Mouse (Mus musculus) cortical plate, adult 2 months (tissue): ENCODE data around the gene Prox1. TPM values are rescaled to one million over a fixed set of nuclear protein-coding genes. Genes with fewer than 3 reads are reported as not detected.

Experiments
- H3K27ac ChIP-seq: fragments of 200-500 bp; 2 replicates; pipeline ENCODE4 v1.5.1; 2012; ENCODE audit warnings: low read length, control low read depth, inconsistent platforms; ENCODE audit not compliant: insufficient read depth
- H3K4me1 ChIP-seq: fragments of 200-500 bp; 2 replicates; pipeline ENCODE4 v1.6.1; 2011; ENCODE audit warnings: low read length; ENCODE audit not compliant: control insufficient read depth, insufficient read depth
- H3K4me3 ChIP-seq: fragments of 200-500 bp; 2 replicates; pipeline ENCODE4 v1.5.1; 2011; ENCODE audit warnings: mild to moderate bottlenecking, low read length, control low read depth; ENCODE audit not compliant: insufficient read depth
- CTCF ChIP-seq: fragments of 200-500 bp; IDR thresholded peaks from 2 replicates; pipeline ENCODE4 v1.5.1; 2011; ENCODE audit warnings: mild to moderate bottlenecking, control low read depth, low read length; ENCODE audit not compliant: insufficient read depth; ENCODE audit errors: extremely low read depth
- POLR2A ChIP-seq: fragments of 200-500 bp; IDR thresholded peaks from 2 replicates; pipeline ENCODE4 v1.6.1; 2011; ENCODE audit warnings: mild to moderate bottlenecking, low read length, control low read depth; ENCODE audit not compliant: insufficient read depth; ENCODE audit errors: extremely low read depth
- polyA plus RNA-seq: library from polyadenylated mRNA; depleted of rRNA; stranded (reverse); fragments of >200 nt; gene quantifications from 2 replicates; pipeline ENCODE4 v1.2.3, GENCODE M21; 2012

Gene Prox1
- polyA plus RNA-seq, 1 experiment, result 5.6 TPM

DNA sequence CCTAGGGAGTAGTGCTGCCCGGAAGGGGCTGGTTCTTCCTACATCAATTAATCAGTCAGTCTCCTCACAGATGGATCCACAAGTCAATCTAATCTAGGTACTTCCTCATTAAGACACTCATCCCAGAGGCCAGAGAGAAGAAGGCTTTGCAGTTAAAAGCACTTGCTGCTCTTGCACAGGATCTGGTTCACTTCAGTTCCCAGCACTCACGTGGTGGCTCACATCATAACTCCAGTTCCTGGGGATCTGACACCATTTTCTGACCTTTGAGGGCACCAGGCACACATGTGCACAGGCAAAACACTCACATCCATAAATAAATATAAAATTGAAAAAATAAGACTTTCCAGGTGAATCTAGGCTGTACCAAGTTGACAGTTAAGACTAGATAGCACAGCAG lies 27.7 kb upstream of the Prox1 start:
- H3K4me3 ChIP-seq, result no peak overlapping the region

GRCm38 (mm10) chr1:190192011-190192410 lies 21.5 kb upstream of the Prox1 start:
- Histone ChIP-seq H3K4me1 (no peaks in the 10 kb centered on the region), H3K4me3 (no peak overlapping the region), H3K27ac (no peak overlapping the region)
- TF ChIP-seq POLR2A, result no peak
- TF ChIP-seq CTCF, result no peak

More for the DNA sequence above, 27.7 kb upstream of the Prox1 start:
- no peaks in the 10 kb centered on the region for H3K4me1 ChIP-seq
- no peak overlapping the region for H3K27ac ChIP-seq
- TF ChIP-seq POLR2A (no peak), CTCF (no peak)

DNA sequence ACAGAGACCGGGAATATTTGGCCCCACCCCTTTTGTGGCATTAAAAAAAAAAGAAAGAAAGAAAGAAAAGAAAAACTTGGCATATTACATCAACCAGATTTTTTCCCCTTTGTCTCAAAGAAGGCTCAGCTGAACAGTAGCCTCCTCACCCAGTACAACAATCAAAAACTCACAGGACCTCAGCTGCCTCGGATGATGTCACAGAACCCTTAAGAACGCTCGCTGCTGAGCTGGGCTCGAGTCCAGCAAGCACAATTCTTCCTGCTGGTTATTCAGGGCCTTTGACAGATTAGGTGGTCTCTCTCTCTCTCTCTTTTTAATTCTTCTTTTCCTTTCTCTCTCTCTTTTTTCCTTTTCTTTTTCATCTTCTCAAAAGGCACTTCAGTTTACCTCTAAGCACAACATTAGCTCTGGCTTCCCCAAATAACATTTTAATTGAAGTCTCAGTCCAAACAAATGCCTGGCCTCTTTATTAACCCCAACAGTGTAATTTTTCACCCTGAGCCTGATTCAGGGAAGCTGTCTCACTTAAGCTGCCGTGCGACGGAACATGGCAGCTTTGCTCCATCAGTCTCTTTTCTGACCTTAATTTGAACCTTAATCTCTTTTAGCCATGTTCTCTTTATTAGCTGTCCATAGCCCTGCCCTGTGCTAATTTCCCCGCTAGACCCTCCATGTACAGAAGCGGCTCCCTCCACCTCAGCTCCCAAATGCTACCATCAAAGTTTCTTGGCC lies 19.9 kb upstream of the Prox1 start:
- no peaks in the 10 kb centered on the region for H3K4me1 ChIP-seq
- no peak for TF ChIP-seq CTCF
- no peak for TF ChIP-seq POLR2A
- no peak overlapping the region for H3K27ac ChIP-seq
- no peak overlapping the region for H3K4me3 ChIP-seq

DNA sequence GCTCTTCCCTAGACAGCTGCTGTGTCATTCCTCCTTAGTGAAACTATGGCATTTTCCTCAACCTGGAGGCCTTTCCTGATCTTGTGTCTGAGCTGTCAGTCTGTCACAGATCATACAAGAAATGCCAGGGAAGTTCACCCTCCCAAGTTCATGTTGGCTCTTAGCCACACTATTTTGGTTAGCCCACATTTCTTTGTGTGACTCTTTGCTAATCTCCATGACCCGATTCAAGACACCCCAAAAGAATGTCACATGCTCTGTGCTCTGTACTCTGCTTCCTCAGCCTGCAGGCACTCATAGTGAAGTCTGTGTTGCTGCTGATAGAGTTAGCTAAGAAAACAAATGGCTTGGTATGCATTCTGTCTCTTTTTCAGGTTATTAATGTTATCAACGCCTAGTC lies 18.6 kb upstream of the Prox1 start:
- Histone ChIP-seq H3K4me1 (no peaks in the 10 kb centered on the region), H3K27ac (no peak overlapping the region), H3K4me3 (no peak overlapping the region)
- TF ChIP-seq CTCF, result no peak
- no peak for TF ChIP-seq POLR2A

DNA sequence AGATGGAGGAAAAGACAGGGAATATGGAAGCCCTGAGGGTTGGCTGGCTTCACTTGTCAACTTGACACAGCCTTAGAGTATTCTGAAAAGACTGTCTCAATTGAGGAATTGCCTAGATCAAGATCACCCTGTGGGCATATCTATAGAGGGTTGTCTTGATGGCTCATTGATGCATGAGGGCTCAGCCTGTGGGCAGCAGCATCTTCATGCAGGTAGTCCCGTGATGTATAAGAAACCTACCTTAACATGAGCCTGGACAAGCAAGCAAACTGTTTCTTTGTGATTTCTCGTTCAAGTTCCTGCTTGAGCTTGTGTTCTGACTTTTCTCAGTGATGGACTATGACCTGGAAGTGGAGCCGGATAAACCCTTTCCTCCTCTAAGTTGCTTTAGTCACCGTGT lies 15.8 kb upstream of the Prox1 start:
- no peak overlapping the region for H3K27ac ChIP-seq
- no peak for TF ChIP-seq CTCF
- TF ChIP-seq POLR2A, result no peak
- H3K4me3 ChIP-seq, result no peak overlapping the region

DNA sequence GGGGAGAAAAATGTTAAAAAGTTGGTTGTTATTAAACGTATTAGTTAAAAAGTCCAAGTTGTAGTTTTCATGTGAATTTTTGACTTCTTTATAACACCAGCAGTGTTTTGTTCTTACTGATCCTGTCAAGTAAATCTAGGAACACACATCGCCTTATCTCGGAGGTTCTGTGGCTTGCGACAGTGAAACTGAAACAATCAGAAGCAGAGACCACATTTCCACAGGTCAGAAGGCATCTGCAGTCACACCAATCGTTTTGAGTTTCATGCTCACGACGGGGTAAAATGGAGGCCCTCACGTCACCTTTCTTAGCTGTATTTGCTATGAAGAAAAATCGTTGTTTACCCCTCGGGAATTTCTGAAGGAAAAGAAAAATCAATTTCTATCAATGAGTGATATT lies 14.8 kb upstream of the Prox1 start:
- Histone ChIP-seq H3K27ac (no peak overlapping the region), H3K4me1 (no peaks in the 10 kb centered on the region), H3K4me3 (no peak overlapping the region)
- TF ChIP-seq POLR2A, result no peak
- no peak for TF ChIP-seq CTCF

More for the DNA sequence above, 15.8 kb upstream of the Prox1 start:
- no peaks in the 10 kb centered on the region for H3K4me1 ChIP-seq

DNA sequence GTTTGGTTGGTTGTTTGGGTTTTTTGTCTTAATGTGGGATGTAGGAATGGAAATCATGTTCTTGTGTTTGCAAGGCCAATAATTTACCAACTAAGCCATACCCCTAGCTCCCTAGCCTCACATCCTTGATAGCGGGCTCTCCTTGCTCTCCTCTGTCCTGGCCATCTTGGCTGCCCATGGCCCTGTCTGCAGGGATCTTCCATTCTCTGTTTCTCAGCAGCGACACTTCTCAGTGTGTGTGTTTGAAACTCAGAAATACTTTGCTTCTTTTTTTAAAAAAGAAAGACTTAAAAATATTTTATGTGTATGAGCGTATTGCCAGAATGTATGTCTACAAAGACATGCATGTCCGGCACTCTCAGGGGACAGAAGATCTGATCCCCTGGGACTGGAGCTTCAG lies 13.1 kb upstream of the Prox1 start:
- TF ChIP-seq CTCF (no peak), POLR2A (no peak)
- Histone ChIP-seq H3K27ac (no peak overlapping the region), H3K4me1 (no peaks in the 10 kb centered on the region), H3K4me3 (no peak overlapping the region)

GRCm38 (mm10) chr1:190181765-190182164 lies 11.3 kb upstream of the Prox1 start:
- Histone ChIP-seq H3K4me3 (no peak overlapping the region), H3K4me1 (no peaks in the 10 kb centered on the region), H3K27ac (no peak overlapping the region)
- TF ChIP-seq CTCF (no peak), POLR2A (no peak)

DNA sequence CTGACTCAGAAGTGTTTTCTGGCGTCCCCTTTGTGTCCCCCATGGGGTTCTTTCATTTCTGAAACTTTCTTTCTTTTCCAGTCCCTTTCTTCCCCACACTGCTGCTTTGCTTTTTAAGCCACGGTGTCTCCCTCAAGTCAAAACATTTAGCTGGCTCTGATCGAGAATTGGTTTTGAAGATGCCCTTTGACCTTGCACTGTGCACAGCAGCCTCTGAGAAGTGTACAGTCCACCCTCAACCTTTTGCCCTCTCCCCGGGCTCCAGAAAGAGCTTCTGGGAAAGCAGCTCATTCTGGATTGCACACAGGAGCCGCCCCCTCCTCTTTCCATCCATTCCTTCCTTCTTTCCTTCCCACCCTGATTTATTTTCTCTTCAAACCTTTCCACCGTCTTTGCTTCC lies 10.3 kb upstream of the Prox1 start:
- Histone ChIP-seq H3K4me1 (no peaks in the 10 kb centered on the region), H3K27ac (no peak overlapping the region), H3K4me3 (no peak overlapping the region)
- TF ChIP-seq CTCF (no peak), POLR2A (no peak)

- TF ChIP-seq POLR2A (no peak), CTCF (no peak)
- Histone ChIP-seq H3K27ac (no peak overlapping the region), H3K4me3 (no peak overlapping the region), H3K4me1 (no peaks in the 10 kb centered on the region)
These were observed 6.4 kb upstream of the Prox1 start for GRCm38 (mm10) chr1:190176961-190177360.
